In genomic region chr11:117781993-117782704, GRCm38 (mm10) we compare ENCODE assay signal across 8 mouse cellular contexts. TPM values are rescaled to one million over a fixed set of nuclear protein-coding genes. Genes with fewer than 3 reads are reported as not detected.
DNase-seq lines count a peak whose midpoint lies in the region; ATAC-seq and TF ChIP-seq lines count a peak whose summit lies in the region.

Tmc8 (plus strand) TSS chr11:117782076.
Tmc6 (minus strand) TSS chr11:117782198.

- intact Hi-C loops in heart, postnatal 10 days (cut with DNase I), result no loop called here

- no peak for TF ChIP-seq CTCF in E14TG2a.4 (conservative IDR thresholded peaks at IDR 0.05; ENCODE audit: low read length)

- WGBS in embryonic facial prominence, embryonic 11.5 days, result 40% methylated on average over 24 of the region's 24 CpGs
- WGBS in limb, embryonic 10.5 days, result 42% methylated on average over 22 of the region's 24 CpGs
- 34% methylated on average over 24 of the region's 24 CpGs for WGBS in midbrain, embryonic 10.5 days

- peak within 1 kb of the TSS; percentile 81 for H3K4me2 ChIP-seq in embryonic facial prominence, embryonic 11.5 days (ENCODE audit: low read depth, low read length)

- no peaks in the 10 kb centered on the region for H3K9me3 ChIP-seq in E14TG2a.4 (ENCODE audit: low read length)
- H3K9me3 ChIP-seq in embryonic facial prominence, embryonic 11.5 days (replicated peaks; ENCODE audit: control insufficient read depth, low read length), result no peaks in the 10 kb centered on the region
- no peaks in the 10 kb centered on the region for H3K9me3 ChIP-seq in limb, embryonic 10.5 days (replicated peaks)
- H3K9me3 ChIP-seq in midbrain, embryonic 10.5 days (replicated peaks), result no peaks in the 10 kb centered on the region

- H3K36me3 ChIP-seq in E14TG2a.4 (ENCODE audit: insufficient read depth, low read length), result peaks cover 35% of the 10 kb centered on the region
- H3K36me3 ChIP-seq in embryonic facial prominence, embryonic 11.5 days (replicated peaks; ENCODE audit: control insufficient read depth, insufficient read depth, low read depth, low read length), result no peaks in the 10 kb centered on the region
- H3K36me3 ChIP-seq in limb, embryonic 10.5 days, result peaks cover 11% of the 10 kb centered on the region
- no peaks in the 10 kb centered on the region for H3K36me3 ChIP-seq in midbrain, embryonic 10.5 days

- peaks cover 12% of the 10 kb centered on the region; the same call in 1 of the 2 replicates for H3K27me3 ChIP-seq in E14TG2a.4 (ENCODE audit: insufficient read depth, low read length)
- H3K27me3 ChIP-seq in embryonic facial prominence, embryonic 11.5 days (ENCODE audit: control insufficient read depth, insufficient read depth, low read length), result peaks cover 5% of the 10 kb centered on the region
- peaks cover 41% of the 10 kb centered on the region for H3K27me3 ChIP-seq in limb, embryonic 10.5 days (ENCODE audit: low read depth, poor library complexity, severe bottlenecking)
- H3K27me3 ChIP-seq in midbrain, embryonic 10.5 days (ENCODE audit: low read depth, poor library complexity, severe bottlenecking), result peaks cover 87% of the 10 kb centered on the region

- ATAC-seq in embryonic facial prominence, embryonic 11.5 days (replicated peaks; ENCODE audit: insufficient number of reproducible peaks, low FRiP score, low TSS enrichment, low read depth), result no peak

- DNase-seq in embryonic facial prominence, embryonic 11.5 days (ENCODE audit: low spot score), result no peak
- DNase-seq in heart, postnatal 10 days, result peak; percentile 67 to 69
- no peak for DNase-seq in limb, embryonic 10.5 days (ENCODE audit: low spot score)
- DNase-seq in midbrain, embryonic 10.5 days (ENCODE audit: low spot score), result no peak
- peak; percentile 86 to 92 for DNase-seq in thymus, adult 18-20 months
- DNase-seq in urinary bladder, postnatal 14 days (ENCODE audit: low spot score), result no peak
- no peak for DNase-seq in embryo, embryonic 11 days

- H3K27ac ChIP-seq in embryonic facial prominence, embryonic 11.5 days (replicated peaks; ENCODE audit: low read depth, low read length), result peak within 1 kb of the TSS; percentile 31; the same call in 1 of the 2 replicates
- peak within 1 kb of the TSS; percentile 91 for H3K27ac ChIP-seq in limb, embryonic 10.5 days
- H3K27ac ChIP-seq in midbrain, embryonic 10.5 days (replicated peaks), result peak within 1 kb of the TSS; percentile 69

- H3K4me1 ChIP-seq in E14TG2a.4 (replicated peaks; ENCODE audit: low read depth, low read length), result peaks cover 79% of the 10 kb centered on the region
- peaks cover 12% of the 10 kb centered on the region for H3K4me1 ChIP-seq in embryonic facial prominence, embryonic 11.5 days (ENCODE audit: control insufficient read depth, insufficient read depth, low read length)
- peaks cover 71% of the 10 kb centered on the region for H3K4me1 ChIP-seq in limb, embryonic 10.5 days
- H3K4me1 ChIP-seq in midbrain, embryonic 10.5 days, result peaks cover 61% of the 10 kb centered on the region

- H3K4me3 ChIP-seq in E14TG2a.4 (replicated peaks; ENCODE audit: low read length), result peak within 1 kb of the TSS; percentile 87
- peak within 1 kb of the TSS; percentile 28 for H3K4me3 ChIP-seq in embryonic facial prominence, embryonic 11.5 days (ENCODE audit: low read depth, low read length)
- peak within 1 kb of the TSS; percentile 66 for H3K4me3 ChIP-seq in limb, embryonic 10.5 days
- H3K4me3 ChIP-seq in midbrain, embryonic 10.5 days, result peak within 1 kb of the TSS; percentile 58

- peak within 1 kb of the TSS; percentile 42; the same call in 1 of the 2 replicates for H3K9ac ChIP-seq in embryonic facial prominence, embryonic 11.5 days (replicated peaks; ENCODE audit: low read length)

RNA-seq across cellular contexts. Expression of gene Tmc8, which starts in this region (rescaled TPM):
- polyA plus RNA-seq in embryonic facial prominence, embryonic 11.5 days (2014; fragmentation: Nextera tagmentation; extraction: Ambion mirVana), result 0.39 and 0.70 TPM in 2 replicates
- total RNA-seq in heart, postnatal 10 days (2021), result 1 to 10 TPM; 4.4 to 6.4 TPM
- polyA plus RNA-seq in limb, embryonic 10.5 days (2016; fragmentation: Nextera tagmentation; extraction: Ambion mirVana), result 1.4 and 1.5 TPM in 2 replicates
- 0.78 and 0.93 TPM in 2 replicates for polyA plus RNA-seq in midbrain, embryonic 10.5 days (2016; fragmentation: Nextera tagmentation; extraction: Ambion mirVana)

RNA-seq across cellular contexts. Expression of gene Tmc6, which starts in this region (rescaled TPM):
- polyA plus RNA-seq in embryonic facial prominence, embryonic 11.5 days (2014; fragmentation: Nextera tagmentation; extraction: Ambion mirVana), result 9.9 and 10.7 TPM in 2 replicates
- 10 to 100 TPM; 29.4 to 33.7 TPM for total RNA-seq in heart, postnatal 10 days (2021)
- 25.1 and 28.2 TPM in 2 replicates for polyA plus RNA-seq in limb, embryonic 10.5 days (2016; fragmentation: Nextera tagmentation; extraction: Ambion mirVana)
- 10.1 and 10.5 TPM in 2 replicates for polyA plus RNA-seq in midbrain, embryonic 10.5 days (2016; fragmentation: Nextera tagmentation; extraction: Ambion mirVana)

Comparison
In these comparisons a context has a peak if more than half of its experiments do, and no peak if none do; other contexts are left out.
1. H3K4me3 ChIP-seq: peak in every context shown above with its lines; median percentile 87 in E14TG2a.4; 66 in limb, embryonic 10.5 days; 58 in midbrain, embryonic 10.5 days; 28 in embryonic facial prominence, embryonic 11.5 days.
2. DNase-seq: peak in heart, postnatal 10 days (2 of 2) and thymus, adult 18-20 months (2 of 2); none in embryonic facial prominence, embryonic 11.5 days (single experiment), limb, embryonic 10.5 days (single experiment), midbrain, embryonic 10.5 days (single experiment), urinary bladder, postnatal 14 days (single experiment) and embryo, embryonic 11 days (single experiment).
3. H3K27ac ChIP-seq: peak in every context shown above with its lines; median percentile 91 in limb, embryonic 10.5 days; 69 in midbrain, embryonic 10.5 days; 31 in embryonic facial prominence, embryonic 11.5 days.